Mouse (Mus musculus) midbrain, embryonic 10.5 days (tissue): ENCODE data around the gene Cracr2a. TPM values are rescaled to one million over a fixed set of nuclear protein-coding genes. Genes with fewer than 3 reads are reported as not detected.

Experiments
- DNase-seq: peaks from one replicate; pipeline ENCODE4 v3.0.0-alpha.2; 2017; ENCODE audit warnings: low spot score
- H3K27ac ChIP-seq: fragments of 300-500 bp; sonication (generic); replicated peaks from 2 replicates; pipeline ENCODE4 v1.5.1; 2016; ENCODE audit warnings: mild to moderate bottlenecking
- H3K27me3 ChIP-seq: fragments of 300-500 bp; sonication (generic); 2 replicates; pipeline ENCODE4 v1.6.1; 2016; ENCODE audit warnings: low read depth, mild to moderate bottlenecking; ENCODE audit not compliant: poor library complexity, severe bottlenecking
- H3K36me3 ChIP-seq: fragments of 300-500 bp; sonication (generic); 2 replicates; pipeline ENCODE4 v1.6.1; 2016; ENCODE audit warnings: mild to moderate bottlenecking, moderate library complexity
- H3K4me1 ChIP-seq: fragments of 300-500 bp; sonication (generic); 2 replicates; pipeline ENCODE4 v1.6.1; 2016
- H3K4me3 ChIP-seq: fragments of 300-500 bp; sonication (generic); 2 replicates; pipeline ENCODE4 v1.5.1; 2016; ENCODE audit warnings: mild to moderate bottlenecking, moderate library complexity
- H3K9me3 ChIP-seq: fragments of 300-500 bp; sonication (generic); replicated peaks from 2 replicates; pipeline ENCODE4 v1.6.1; 2016; ENCODE audit warnings: mild to moderate bottlenecking
- WGBS: fragments of 180-500 bp; shearing (Covaris S2); methylation state at CpG from one replicate; pipeline ENCODE4 v1.1.7; 2016; 5-methylcytosine and 5-hydroxymethylcytosine counted together
- polyA plus RNA-seq: library from polyadenylated mRNA; unstranded; fragments of >200 nt; fragmentation: Nextera tagmentation; extraction: Ambion mirVana; gene quantifications from 2 replicates; pipeline ENCODE4 v1.2.1, GENCODE M21; 2016

The Cracr2a gene
- polyA plus RNA-seq, 1 experiment from 2014 or later, result 0.96 TPM

GRCm38 (mm10) chr6:127539226-127539625 lies 21.9 kb upstream of the Cracr2a start:
- Histone ChIP-seq H3K27me3 (peaks cover 13% of the 10 kb centered on the region), H3K27ac (no peak overlapping the region), H3K4me3 (no peak overlapping the region), H3K4me1 (peaks cover 4% of the 10 kb centered on the region; the same call in 1 of the 2 replicates), H3K9me3 (no peaks in the 10 kb centered on the region), H3K36me3 (no peaks in the 10 kb centered on the region)
- 89% methylated on average over 4 of the region's 4 CpGs for WGBS
- no peak for DNase-seq

GRCm38 (mm10) chr6:127539659-127540058 lies 21.5 kb upstream of the Cracr2a start:
- H3K9me3 ChIP-seq, result no peaks in the 10 kb centered on the region
- no peak overlapping the region for H3K27ac ChIP-seq
- H3K4me3 ChIP-seq, result no peak overlapping the region
- DNase-seq, result no peak
- peaks cover 13% of the 10 kb centered on the region for H3K27me3 ChIP-seq
- H3K36me3 ChIP-seq, result no peaks in the 10 kb centered on the region
- WGBS, result 79% methylated on average over 5 of the region's 5 CpGs
- H3K4me1 ChIP-seq, result peaks cover 4% of the 10 kb centered on the region; the same call in 1 of the 2 replicates

GRCm38 (mm10) chr6:127540517-127540916 lies 20.6 kb upstream of the Cracr2a start:
- 68% methylated on average over 4 of the region's 4 CpGs for WGBS
- Histone ChIP-seq H3K36me3 (no peaks in the 10 kb centered on the region), H3K27me3 (peaks cover 13% of the 10 kb centered on the region), H3K27ac (no peak overlapping the region), H3K4me1 (peaks cover 4% of the 10 kb centered on the region; the same call in 1 of the 2 replicates), H3K9me3 (no peaks in the 10 kb centered on the region), H3K4me3 (no peak overlapping the region)
- no peak for DNase-seq

DNA sequence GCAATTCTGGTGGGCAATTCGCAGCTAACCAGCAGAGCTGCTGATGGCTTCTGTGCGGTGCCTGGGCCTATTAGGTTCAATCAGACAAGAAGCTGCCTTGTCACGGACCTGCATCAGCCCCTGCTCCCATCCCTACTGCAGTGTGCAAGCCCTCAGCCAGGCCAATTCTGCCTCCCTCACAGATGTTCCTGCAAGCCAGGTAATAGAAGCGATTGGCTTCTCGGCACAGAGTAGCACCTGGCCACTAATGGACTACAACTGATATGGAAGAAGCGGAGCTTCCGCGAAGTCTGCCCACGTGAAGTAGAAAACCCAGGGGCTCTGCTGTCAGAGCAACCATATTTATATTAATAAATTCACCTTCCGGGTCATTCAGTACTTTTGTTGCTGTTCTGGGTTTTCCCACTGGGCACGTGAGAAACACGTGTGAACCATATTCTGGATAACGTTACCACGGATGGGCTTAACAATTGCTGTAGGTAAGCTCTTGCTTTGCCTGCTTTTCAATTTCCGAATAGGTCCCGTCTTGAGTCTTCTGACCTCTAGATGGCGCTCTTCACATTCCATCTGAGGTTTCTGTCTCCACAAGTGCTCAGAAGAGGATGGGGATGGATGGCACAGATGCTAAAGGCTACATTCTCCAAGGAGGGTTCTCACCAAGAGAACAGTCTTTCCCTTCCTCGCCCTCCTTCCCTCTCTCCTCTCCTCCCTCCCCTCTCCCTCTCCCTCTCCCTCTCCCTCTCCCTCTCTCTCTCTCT lies 19.3 kb upstream of the Cracr2a start:
- H3K27ac ChIP-seq, result no peak overlapping the region
- H3K27me3 ChIP-seq, result peaks cover 13% of the 10 kb centered on the region
- H3K36me3 ChIP-seq, result no peaks in the 10 kb centered on the region
- 39% methylated on average over 18 of the region's 18 CpGs for WGBS
- DNase-seq, result peak; percentile 61
- no peak overlapping the region for H3K4me3 ChIP-seq
- peaks cover 4% of the 10 kb centered on the region; the same call in 1 of the 2 replicates for H3K4me1 ChIP-seq
- H3K9me3 ChIP-seq, result no peaks in the 10 kb centered on the region

GRCm38 (mm10) chr6:127546676-127547075 lies 14.5 kb upstream of the Cracr2a start:
- Histone ChIP-seq H3K36me3 (no peaks in the 10 kb centered on the region), H3K27me3 (peaks cover 6% of the 10 kb centered on the region), H3K4me3 (no peak overlapping the region), H3K4me1 (peaks cover 7% of the 10 kb centered on the region), H3K27ac (no peak overlapping the region), H3K9me3 (no peaks in the 10 kb centered on the region)
- no peak for DNase-seq
- 84% methylated on average over 4 of the region's 4 CpGs for WGBS

DNA sequence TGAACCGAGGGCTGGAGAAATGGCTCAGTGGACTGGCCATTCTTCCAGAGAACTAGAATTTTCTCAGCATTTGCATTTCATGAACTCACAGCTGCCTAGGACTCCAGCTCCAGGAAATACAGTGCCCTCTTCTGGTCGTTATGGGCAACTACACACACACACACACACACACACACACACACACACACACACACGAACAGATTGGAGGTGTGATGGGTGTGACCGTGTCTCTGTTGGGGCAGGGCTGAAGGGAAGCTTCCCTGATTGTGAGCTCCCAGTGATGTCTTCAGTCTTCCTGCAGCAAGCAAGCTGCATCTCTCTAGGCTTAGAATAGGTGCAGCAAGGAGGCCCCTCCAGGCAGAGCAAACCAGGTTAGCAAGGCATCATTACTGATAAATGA lies 8.2 kb upstream of the Cracr2a start:
- no peaks in the 10 kb centered on the region for H3K27me3 ChIP-seq
- H3K9me3 ChIP-seq, result peaks cover 9% of the 10 kb centered on the region; the same call in 1 of the 2 replicates
- H3K4me3 ChIP-seq, result no peak overlapping the region
- no peak for DNase-seq
- peaks cover 3% of the 10 kb centered on the region; the same call in 1 of the 2 replicates for H3K4me1 ChIP-seq
- H3K36me3 ChIP-seq, result no peaks in the 10 kb centered on the region
- no peak overlapping the region for H3K27ac ChIP-seq
- 81% methylated on average over 4 of the region's 4 CpGs for WGBS

DNA sequence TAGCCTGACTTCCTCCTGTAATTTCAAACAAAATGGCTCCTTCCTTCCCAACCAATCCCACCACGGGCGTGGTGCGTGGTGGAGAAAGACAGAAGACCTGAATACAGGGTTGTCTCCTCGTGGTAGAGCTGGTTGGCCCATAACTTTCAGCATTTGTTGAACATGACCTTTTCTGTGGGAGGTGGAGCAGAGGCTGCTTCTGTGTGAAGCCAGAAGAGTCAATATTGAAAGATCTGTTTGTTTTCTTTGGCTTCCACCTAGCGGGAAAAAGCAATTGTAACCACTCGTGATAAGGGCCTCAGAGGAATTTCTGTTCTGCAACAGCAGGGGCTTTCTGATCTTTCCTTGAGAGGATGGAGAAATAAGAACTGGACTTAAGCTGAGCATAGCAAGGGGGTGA lies 5.6 kb upstream of the Cracr2a start:
- H3K9me3 ChIP-seq, result peaks cover 9% of the 10 kb centered on the region; the same call in 1 of the 2 replicates
- peaks cover 1% of the 10 kb centered on the region for H3K4me1 ChIP-seq
- peaks cover 10% of the 10 kb centered on the region for H3K27me3 ChIP-seq
- no peak overlapping the region for H3K4me3 ChIP-seq
- H3K36me3 ChIP-seq, result no peaks in the 10 kb centered on the region
- H3K27ac ChIP-seq, result no peak overlapping the region
- WGBS, result 80% methylated on average over 6 of the region's 6 CpGs
- no peak for DNase-seq

DNA sequence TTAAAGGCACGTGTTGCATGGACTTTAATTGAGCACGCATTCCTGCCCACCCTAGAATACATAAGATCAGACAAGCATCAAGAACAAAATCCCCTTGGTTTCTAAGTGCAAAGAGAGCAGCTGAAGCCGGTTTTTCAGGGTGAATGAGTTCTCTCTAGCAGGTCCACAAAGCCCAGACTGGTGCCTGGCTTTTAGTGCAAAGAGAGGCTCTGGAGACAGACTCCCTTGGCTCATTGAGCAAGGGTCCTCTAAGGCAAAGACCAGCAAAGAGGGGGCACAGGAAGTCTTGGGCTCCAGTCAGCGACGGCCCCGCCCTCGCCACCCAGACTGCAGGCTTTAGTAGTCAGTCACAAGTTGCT lies 287 bp upstream of the Cracr2a start:
- DNase-seq, result no peak
- H3K27me3 ChIP-seq, result peaks cover 12% of the 10 kb centered on the region
- H3K27ac ChIP-seq, result peak overlapping the region; percentile 84
- WGBS, result 9% methylated on average over 7 of the region's 7 CpGs
- peak overlapping the region; percentile 65 for H3K4me3 ChIP-seq
- peaks cover 11% of the 10 kb centered on the region for H3K4me1 ChIP-seq
- no peaks in the 10 kb centered on the region for H3K9me3 ChIP-seq
- H3K36me3 ChIP-seq, result no peaks in the 10 kb centered on the region

DNA sequence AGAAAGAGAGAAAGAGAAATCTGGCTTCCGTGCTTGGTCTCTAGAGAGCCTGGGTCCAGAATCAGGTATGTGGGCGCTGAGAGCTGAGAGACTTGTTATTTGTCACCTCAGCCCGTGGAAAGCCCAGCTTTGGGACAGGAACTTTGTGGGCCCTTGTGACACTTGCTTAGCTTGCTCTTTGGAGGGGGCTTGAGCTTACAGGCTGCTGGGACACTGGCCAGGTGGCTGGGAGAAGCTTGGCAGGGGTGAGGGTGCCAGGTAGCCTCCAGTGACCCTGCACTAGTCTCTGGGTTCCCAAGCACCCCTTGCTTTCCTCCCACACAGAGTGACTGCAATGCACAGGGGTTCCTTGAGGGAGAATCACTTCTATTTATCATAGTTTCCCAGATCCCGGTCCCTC lies 2.4 kb downstream of the Cracr2a start:
- peaks cover 12% of the 10 kb centered on the region for H3K27me3 ChIP-seq
- H3K4me3 ChIP-seq, result no peak overlapping the region
- peaks cover 11% of the 10 kb centered on the region for H3K4me1 ChIP-seq
- H3K27ac ChIP-seq, result no peak overlapping the region
- DNase-seq, result no peak
- no peaks in the 10 kb centered on the region for H3K36me3 ChIP-seq
- H3K9me3 ChIP-seq, result no peaks in the 10 kb centered on the region
- WGBS, result 86% methylated on average over 4 of the region's 4 CpGs

- no peak overlapping the region for H3K4me3 ChIP-seq
- 89% methylated on average over 7 of the region's 7 CpGs for WGBS
- H3K4me1 ChIP-seq, result peaks cover 4% of the 10 kb centered on the region
- DNase-seq, result no peak
- no peaks in the 10 kb centered on the region for H3K9me3 ChIP-seq
- no peaks in the 10 kb centered on the region for H3K36me3 ChIP-seq
- no peaks in the 10 kb centered on the region for H3K27me3 ChIP-seq
- no peak overlapping the region for H3K27ac ChIP-seq
Observed at GRCm38 (mm10) chr6:127565951-127566732, 5.0 kb downstream of the Cracr2a start.

- Histone ChIP-seq H3K27me3 (no peaks in the 10 kb centered on the region), H3K36me3 (no peaks in the 10 kb centered on the region), H3K4me1 (no peaks in the 10 kb centered on the region), H3K27ac (no peak overlapping the region), H3K4me3 (no peak overlapping the region), H3K9me3 (no peaks in the 10 kb centered on the region)
- no peak for DNase-seq
- 86% methylated on average over 8 of the region's 8 CpGs for WGBS
Observed at GRCm38 (mm10) chr6:127571849-127572550, 10.9 kb downstream of the Cracr2a start.

GRCm38 (mm10) chr6:127573779-127574463 lies 12.8 kb downstream of the Cracr2a start:
- no peak for DNase-seq
- H3K27ac ChIP-seq, result no peak overlapping the region
- no peak overlapping the region for H3K4me3 ChIP-seq
- WGBS, result 79% methylated on average over 11 of the region's 11 CpGs
- no peaks in the 10 kb centered on the region for H3K4me1 ChIP-seq
- H3K27me3 ChIP-seq, result no peaks in the 10 kb centered on the region
- no peaks in the 10 kb centered on the region for H3K9me3 ChIP-seq
- H3K36me3 ChIP-seq, result no peaks in the 10 kb centered on the region
